Mouse (Mus musculus): Measurements from ENCODE around the gene Tbce.

Gene Tbce

GRCm38 (mm10) chr13:13965388-13965964 lies 74.0 kb downstream of the Tbce start:
- DNase-seq = no peak

- DNase-seq = no peak
Measured at GRCm38 (mm10) chr13:13961046-13961445, 78.4 kb downstream of the Tbce start.

GRCm38 (mm10) chr13:13960211-13960610 lies 79.2 kb downstream of the Tbce start:
- no peak for DNase-seq

GRCm38 (mm10) chr13:13956686-13957085 lies 82.8 kb downstream of the Tbce start:
- DNase-seq = no peak

GRCm38 (mm10) chr13:13954931-13955330 lies 84.5 kb downstream of the Tbce start:
- no peak for DNase-seq

GRCm38 (mm10) chr13:13953874-13954832 lies 85.3 kb downstream of the Tbce start, which contains the start of gene B3galnt2:
Gene B3galnt2, plus strand, starts transcription at chr13:13954469.
- DNase-seq = peak; percentile 96 to 98

All from cerebellum, postnatal 14 days (tissue).